Mouse (Mus musculus): Measurements from ENCODE around the gene Mmp23. TPM values are rescaled to one million over a fixed set of nuclear protein-coding genes. Genes with fewer than 3 reads are reported as not detected.
"Not testable (repeated sequence)": the region's sequence is repeated elsewhere in the genome, so short reads cannot be mapped to it uniquely, and the experiment has no call there.

Gene Mmp23
- polyA plus RNA-seq, 1 experiment: 1.8 TPM

- H3K79me2 ChIP-seq (ENCODE audit: control insufficient read depth, insufficient read depth): no peaks in the 10 kb centered on the region
- H3K27me3 ChIP-seq (ENCODE audit: control insufficient read depth, insufficient read depth, insufficient read length): no peaks in the 10 kb centered on the region
- TF ChIP-seq USF1 (IDR thresholded peaks at IDR 0.05; ENCODE audit: low read depth) (no peak), E2F4 (IDR thresholded peaks at IDR 0.05; ENCODE audit: insufficient read depth) (no peak), TCF3 (IDR thresholded peaks at IDR 0.05; ENCODE audit: insufficient read length, low read depth) (no peak), SRF (IDR thresholded peaks at IDR 0.05; ENCODE audit: control insufficient read depth, insufficient read length, low read depth) (no peak), MYOG (IDR thresholded peaks at IDR 0.05; ENCODE audit: control insufficient read depth in 1 of 3, insufficient read depth in 1 of 3, insufficient read length in 2 of 3, low read depth in 2 of 3) (no peak), REST (IDR thresholded peaks at IDR 0.05; ENCODE audit: insufficient read depth, insufficient read length) (no peak)
- no peak overlapping the region for H3ac ChIP-seq (ENCODE audit: control insufficient read depth, insufficient read length)
- no peak overlapping the region for H3K4me2 ChIP-seq (ENCODE audit: low read depth)
- H3K36me3 ChIP-seq (ENCODE audit: control insufficient read depth, insufficient read depth): peaks cover 21% of the 10 kb centered on the region
- no peak overlapping the region for H3K4me3 ChIP-seq
Measured at GRCm38 (mm10) chr4:155651553-155652269, 1.5 kb downstream of the Mmp23 start.

- no peak overlapping the region for H3ac ChIP-seq (ENCODE audit: control insufficient read depth, insufficient read length)
- no peaks in the 10 kb centered on the region for H3K79me2 ChIP-seq (ENCODE audit: control insufficient read depth, insufficient read depth)
- no peak overlapping the region for H3K4me2 ChIP-seq (ENCODE audit: low read depth)
- no peaks in the 10 kb centered on the region for H3K27me3 ChIP-seq (ENCODE audit: control insufficient read depth, insufficient read depth, insufficient read length)
- TF ChIP-seq POLR2AphosphoS2 (IDR thresholded peaks at IDR 0.05; ENCODE audit: insufficient read length, low read depth) (no peak), POLR2A (IDR thresholded peaks at IDR 0.05; ENCODE audit: insufficient read length, low read depth) (no peak), CEBPB (IDR thresholded peaks at IDR 0.05; ENCODE audit: insufficient read depth, poor library complexity, severe bottlenecking) (no peak), TCF3 (IDR thresholded peaks at IDR 0.05; ENCODE audit: insufficient read length, low read depth) (no peak), MAX (IDR thresholded peaks at IDR 0.05; ENCODE audit: low read depth) (no peak), E2F4 (IDR thresholded peaks at IDR 0.05; ENCODE audit: insufficient read depth) (no peak), REST (IDR thresholded peaks at IDR 0.05; ENCODE audit: insufficient read depth, insufficient read length) (no peak), SRF (IDR thresholded peaks at IDR 0.05; ENCODE audit: control insufficient read depth, insufficient read length, low read depth) (no peak), TCF12 (IDR thresholded peaks at IDR 0.05; ENCODE audit: insufficient read depth, poor library complexity, severe bottlenecking) (no peak), MYOD1 (IDR thresholded peaks at IDR 0.05; ENCODE audit: control insufficient read depth in 1 of 3, insufficient read length in 2 of 3, low read depth in 2 of 3) (no peak), USF1 (IDR thresholded peaks at IDR 0.05; ENCODE audit: low read depth) (no peak), MYOG (IDR thresholded peaks at IDR 0.05; ENCODE audit: control insufficient read depth in 1 of 3, insufficient read depth in 1 of 3, insufficient read length in 2 of 3, low read depth in 2 of 3) (no peak)
- H3K36me3 ChIP-seq (ENCODE audit: control insufficient read depth, insufficient read depth): peaks cover 25% of the 10 kb centered on the region
- H3K4me3 ChIP-seq: no peak overlapping the region
Measured at GRCm38 (mm10) chr4:155649355-155649754, 3.8 kb downstream of the Mmp23 start.

GRCm38 (mm10) chr4:155645721-155646120 is 7.5 kb downstream of the Mmp23 start:
- no peak overlapping the region for H3K4me2 ChIP-seq (ENCODE audit: low read depth)
- H3K4me3 ChIP-seq: no peak overlapping the region
- no peaks in the 10 kb centered on the region for H3K27me3 ChIP-seq (ENCODE audit: control insufficient read depth, insufficient read depth, insufficient read length)
- H3K36me3 ChIP-seq (ENCODE audit: control insufficient read depth, insufficient read depth): peaks cover 46% of the 10 kb centered on the region
- no peak overlapping the region for H3ac ChIP-seq (ENCODE audit: control insufficient read depth, insufficient read length)
- no peaks in the 10 kb centered on the region for H3K79me2 ChIP-seq (ENCODE audit: control insufficient read depth, insufficient read depth)
- TF ChIP-seq POLR2A (IDR thresholded peaks at IDR 0.05; ENCODE audit: insufficient read length, low read depth) (no peak), CEBPB (IDR thresholded peaks at IDR 0.05; ENCODE audit: insufficient read depth, poor library complexity, severe bottlenecking) (no peak), MAX (IDR thresholded peaks at IDR 0.05; ENCODE audit: low read depth) (no peak), USF1 (IDR thresholded peaks at IDR 0.05; ENCODE audit: low read depth) (no peak)

- H3K36me3 ChIP-seq (ENCODE audit: control insufficient read depth, insufficient read depth): peaks cover 48% of the 10 kb centered on the region
- H3K4me3 ChIP-seq; H3K4me2 ChIP-seq (ENCODE audit: low read depth); H3K27me3 ChIP-seq (ENCODE audit: control insufficient read depth, insufficient read depth, insufficient read length); H3K79me2 ChIP-seq (ENCODE audit: control insufficient read depth, insufficient read depth); H3ac ChIP-seq (ENCODE audit: control insufficient read depth, insufficient read length): not testable (repeated sequence)
Measured at GRCm38 (mm10) chr4:155645308-155645707, 7.9 kb downstream of the Mmp23 start, which contains the start of gene Gm10563. Gm10563 (minus strand) TSS chr4:155645408.

- no peak overlapping the region for H3K4me2 ChIP-seq (ENCODE audit: low read depth)
- no peak overlapping the region for H3K4me3 ChIP-seq
- no peak overlapping the region for H3ac ChIP-seq (ENCODE audit: control insufficient read depth, insufficient read length)
- TF ChIP-seq E2F4 (IDR thresholded peaks at IDR 0.05; ENCODE audit: insufficient read depth): no peak
- no peak for TF ChIP-seq CEBPB (IDR thresholded peaks at IDR 0.05; ENCODE audit: insufficient read depth, poor library complexity, severe bottlenecking)
- no peak for TF ChIP-seq POLR2AphosphoS2 (IDR thresholded peaks at IDR 0.05; ENCODE audit: insufficient read length, low read depth)
- TF ChIP-seq MAX (IDR thresholded peaks at IDR 0.05; ENCODE audit: low read depth): no peak
- no peak for TF ChIP-seq MYOG (IDR thresholded peaks at IDR 0.05; ENCODE audit: control insufficient read depth in 1 of 3, insufficient read depth in 1 of 3, insufficient read length in 2 of 3, low read depth in 2 of 3)
- TF ChIP-seq SRF (IDR thresholded peaks at IDR 0.05; ENCODE audit: control insufficient read depth, insufficient read length, low read depth): no peak
- no peak for TF ChIP-seq TCF3 (IDR thresholded peaks at IDR 0.05; ENCODE audit: insufficient read length, low read depth)
- TF ChIP-seq TCF12 (IDR thresholded peaks at IDR 0.05; ENCODE audit: insufficient read depth, poor library complexity, severe bottlenecking): no peak
- no peak for TF ChIP-seq POLR2A (IDR thresholded peaks at IDR 0.05; ENCODE audit: insufficient read length, low read depth)
- no peak for TF ChIP-seq REST (IDR thresholded peaks at IDR 0.05; ENCODE audit: insufficient read depth, insufficient read length)
- TF ChIP-seq MYOD1 (IDR thresholded peaks at IDR 0.05; ENCODE audit: control insufficient read depth in 1 of 3, insufficient read length in 2 of 3, low read depth in 2 of 3): no peak
- no peak for TF ChIP-seq USF1 (IDR thresholded peaks at IDR 0.05; ENCODE audit: low read depth)
- peaks cover 58% of the 10 kb centered on the region for H3K36me3 ChIP-seq (ENCODE audit: control insufficient read depth, insufficient read depth)
- H3K79me2 ChIP-seq (ENCODE audit: control insufficient read depth, insufficient read depth): no peaks in the 10 kb centered on the region
- no peaks in the 10 kb centered on the region for H3K27me3 ChIP-seq (ENCODE audit: control insufficient read depth, insufficient read depth, insufficient read length)
Measured at GRCm38 (mm10) chr4:155643531-155643930, 9.7 kb downstream of the Mmp23 start.
